Mouse (Mus musculus) right cerebral cortex, adult 2 months (tissue): Measurements from ENCODE around the gene 2310033P09Rik.

Experiments
- DNase-seq, 2 experiments: peaks; one replicate each; pipeline ENCODE4 v3.0.0; 2021 to 2022; ENCODE audit warnings: low spot score in 2 of 2

Gene 2310033P09Rik

DNA sequence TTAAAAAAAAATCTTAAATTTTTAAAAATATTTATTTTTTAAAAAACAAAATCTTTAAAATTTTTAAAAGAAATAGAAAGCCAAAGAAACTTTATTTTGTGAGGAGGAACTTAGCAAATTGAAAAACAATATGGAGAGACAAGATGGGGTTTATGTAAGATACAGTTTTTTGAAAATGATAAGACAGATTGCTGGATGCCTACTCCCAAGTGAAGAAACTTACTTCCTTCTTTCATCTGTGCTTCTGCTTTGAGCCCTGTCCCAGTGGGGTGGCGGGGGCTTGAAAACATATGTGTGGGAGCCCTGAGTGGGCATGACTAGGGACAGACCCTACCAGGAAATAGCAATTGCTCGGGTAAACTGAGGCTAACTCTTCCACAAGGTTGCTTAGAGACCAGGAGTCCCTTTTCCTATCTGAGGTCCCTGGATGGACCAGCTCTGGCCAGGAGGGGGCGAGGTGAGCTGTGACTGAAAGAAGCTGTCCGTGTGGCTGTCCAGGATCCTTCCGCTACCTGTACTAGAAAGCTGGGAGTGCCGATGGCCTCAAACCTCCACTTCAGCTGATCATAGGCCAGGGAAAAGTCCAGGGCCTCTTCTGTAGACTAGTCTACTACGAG is 22.1 kb downstream of the 2310033P09Rik start:
- DNase-seq = peak; percentile 64 to 68

DNA sequence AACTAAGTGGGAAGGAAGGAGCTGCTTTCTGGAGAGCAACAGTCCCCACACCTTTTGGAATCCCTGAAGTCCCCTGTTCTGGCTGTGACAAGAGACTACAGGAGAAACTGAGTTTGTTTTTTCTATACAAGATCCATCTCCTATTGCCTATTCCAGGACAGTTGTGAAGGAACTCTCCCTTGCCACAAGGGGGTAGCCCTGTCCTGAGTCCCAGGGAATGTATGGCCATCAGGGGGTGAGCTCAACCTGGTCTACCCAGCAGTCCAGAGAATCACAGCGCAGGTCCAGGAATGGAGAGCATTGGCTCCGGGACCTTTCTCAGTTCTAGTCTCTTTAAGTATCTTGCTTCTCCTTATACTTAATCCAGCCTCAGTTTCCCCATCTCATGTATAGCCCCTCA is 24.7 kb downstream of the 2310033P09Rik start:
- DNase-seq = no peak

DNA sequence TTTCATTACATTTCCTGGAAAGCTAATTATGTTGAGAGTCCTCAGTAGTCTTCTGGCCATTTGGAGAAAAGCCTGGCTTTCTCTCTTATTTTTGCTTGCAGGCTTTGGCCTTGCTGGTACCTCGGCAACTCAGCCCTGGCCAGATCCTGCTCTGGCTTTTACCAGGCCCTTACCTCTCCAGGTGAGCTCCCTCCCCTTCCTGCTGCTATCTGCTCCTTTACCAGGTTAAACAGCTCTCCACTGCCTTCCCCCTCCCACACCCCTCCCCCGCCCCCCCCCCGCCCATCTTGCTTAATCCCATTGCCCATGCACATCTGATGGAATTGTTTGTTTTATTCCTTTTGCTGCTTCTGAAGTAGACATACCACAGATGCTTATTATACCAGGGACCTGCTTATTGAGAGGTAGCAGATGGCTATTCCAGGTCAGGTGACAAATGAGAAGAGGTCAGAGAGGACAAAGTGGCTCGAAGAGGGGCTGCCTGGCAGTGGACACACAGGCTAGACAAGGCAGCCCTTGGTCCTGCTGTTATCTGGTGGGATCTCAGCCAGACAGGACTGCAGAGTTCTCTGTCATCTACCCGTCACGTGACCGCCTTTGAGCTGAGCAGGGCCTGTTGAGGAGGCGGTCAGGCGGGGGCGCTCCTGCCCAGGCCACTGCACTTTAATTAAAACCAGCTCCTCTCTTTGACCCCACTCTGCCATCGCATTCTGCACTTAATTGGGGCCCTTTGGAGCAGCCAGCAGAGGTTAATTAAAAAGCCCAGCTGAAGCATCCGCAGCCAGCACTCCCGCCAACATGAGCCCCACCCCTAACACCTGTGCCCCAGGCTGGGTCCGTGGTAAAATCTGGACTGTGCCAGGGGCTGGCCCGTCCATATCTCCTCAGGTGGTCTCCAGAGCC is 30.7 kb downstream of the 2310033P09Rik start:
- DNase-seq = peak; percentile 61 to 66

DNA sequence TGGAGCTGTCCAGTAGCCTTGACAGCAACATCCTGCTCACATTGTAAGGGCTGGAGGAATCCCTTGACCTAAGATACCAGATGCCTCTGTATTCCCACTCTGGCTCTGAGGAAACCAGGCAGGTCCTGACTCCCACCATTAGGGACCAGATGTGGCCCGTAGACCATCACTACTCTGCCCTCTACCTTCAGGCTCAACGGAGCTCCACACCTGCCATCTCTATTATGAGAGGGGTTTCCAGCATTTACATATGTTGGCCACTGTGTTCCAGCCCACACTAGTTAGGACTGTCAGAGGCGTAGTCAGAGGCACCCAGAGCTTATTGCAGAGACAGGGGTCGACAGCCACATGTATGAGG is 31.3 kb downstream of the 2310033P09Rik start:
- no peak for DNase-seq

DNA sequence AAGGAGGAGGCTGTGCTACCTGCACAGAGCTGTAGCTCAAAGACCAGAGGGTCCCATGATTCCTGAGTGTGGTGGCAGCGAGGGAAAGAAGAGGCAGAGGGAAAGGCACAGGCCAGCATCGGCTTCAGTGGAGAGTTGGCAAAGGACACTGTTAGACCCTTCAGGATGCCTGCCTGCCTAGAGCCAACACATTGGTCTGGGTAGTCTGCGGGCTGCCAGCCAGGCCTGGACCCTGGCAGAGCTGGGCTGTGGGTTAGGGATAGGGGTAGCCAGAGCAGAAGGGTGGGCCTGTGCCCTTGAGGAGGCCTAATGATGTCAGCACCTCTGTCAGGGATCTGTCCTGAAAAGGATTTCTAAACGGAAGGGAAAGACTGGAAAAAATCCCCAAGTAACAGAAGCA is 31.7 kb downstream of the 2310033P09Rik start:
- no peak for DNase-seq

DNA sequence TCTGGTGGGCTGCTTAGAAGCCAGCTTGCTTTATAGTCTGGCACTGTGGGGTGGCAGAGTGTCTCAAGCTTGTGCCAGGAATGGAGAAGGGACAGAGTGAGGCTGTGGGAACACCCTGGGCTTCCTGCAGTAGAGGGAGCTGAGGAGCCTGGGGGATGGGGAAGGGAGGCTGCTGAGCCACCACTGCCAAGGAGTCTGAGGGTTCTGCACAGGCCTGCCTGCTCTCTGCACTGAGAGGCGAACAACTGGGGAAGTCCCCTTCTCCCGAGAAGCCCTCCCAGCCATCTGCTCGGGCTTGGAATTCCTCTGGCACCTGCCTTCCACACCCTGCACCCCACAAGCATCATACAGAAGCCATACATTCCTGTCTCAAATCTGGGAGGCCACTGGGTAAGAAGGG is 33.7 kb downstream of the 2310033P09Rik start:
- no peak for DNase-seq

DNA sequence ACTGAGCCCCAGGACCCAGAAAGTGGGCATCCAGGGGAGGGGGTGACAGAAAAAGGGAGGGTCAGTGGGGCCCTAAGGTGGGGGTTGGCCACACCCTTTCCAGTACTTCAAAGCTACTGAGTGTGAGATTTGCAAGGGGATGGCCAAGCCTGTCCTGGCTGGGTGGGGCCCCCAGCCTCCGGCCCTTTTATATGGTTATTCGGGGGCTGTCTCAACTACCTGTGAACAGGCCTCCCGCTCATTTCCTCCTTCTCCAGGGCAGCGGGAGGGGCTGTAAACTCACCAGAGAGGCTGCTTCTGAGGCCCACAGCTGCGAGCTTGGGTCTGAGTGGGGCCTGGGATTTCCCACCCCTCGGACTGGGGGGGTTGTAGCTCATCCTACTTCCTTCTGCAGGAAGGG is 35.7 kb downstream of the 2310033P09Rik start:
- DNase-seq = no peak

DNA sequence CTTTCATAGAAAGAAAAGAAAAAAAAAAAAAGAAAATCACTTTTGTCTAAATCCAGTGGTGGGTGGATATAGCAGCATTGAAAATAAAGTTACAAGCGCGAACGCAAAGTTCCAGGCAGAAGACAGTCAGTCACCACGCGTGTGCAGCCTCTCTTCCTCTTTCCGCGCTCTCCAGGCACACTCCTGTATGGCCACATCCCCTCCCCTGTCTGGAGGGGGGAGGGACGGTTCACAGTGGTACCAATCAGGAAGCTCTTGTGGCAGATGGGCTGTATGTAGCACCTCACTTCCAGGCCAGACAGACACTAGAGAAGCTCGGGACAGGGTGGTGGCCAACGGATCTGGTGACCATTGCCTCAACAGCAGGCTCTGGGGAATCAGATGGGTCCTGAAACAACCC is 40.0 kb downstream of the 2310033P09Rik start:
- no peak for DNase-seq

DNA sequence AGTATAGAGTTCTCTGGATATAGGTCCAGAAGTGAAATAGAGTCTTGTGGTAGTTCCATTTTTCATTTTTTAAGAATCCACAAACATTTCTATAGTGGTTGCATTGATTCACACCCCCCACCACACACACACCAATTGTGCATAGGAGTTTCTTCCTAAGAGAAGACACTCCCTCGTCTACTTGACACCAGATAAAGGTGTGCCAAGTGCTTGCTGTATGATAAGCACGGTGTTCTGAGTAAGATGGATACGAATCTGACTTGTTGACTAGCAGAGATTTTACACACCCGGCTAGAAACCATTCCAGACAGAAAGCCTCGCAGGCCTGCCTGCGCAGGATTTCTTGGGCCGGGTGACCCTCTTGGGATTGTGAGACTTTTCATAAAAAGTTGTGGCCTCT is 51.5 kb downstream of the 2310033P09Rik start:
- no peak for DNase-seq
